Mouse (Mus musculus) layer of hippocampus, adult 8-10 months (tissue): Measurements from ENCODE around the gene E2f4. TPM values are rescaled to one million over a fixed set of nuclear protein-coding genes. Genes with fewer than 3 reads are reported as not detected.

ENCODE experiments used
- DNase-seq, 2 experiments: peaks; one replicate each; pipeline ENCODE4 v3.0.0; 2022; ENCODE audit warnings: low spot score in 2 of 2
- microRNA-seq, 2 experiments: library from miRNA; unstranded; fragments of <30 nt; microRNA quantifications; one replicate each; pipeline ENCODE4 v1.2.0; 2022
- total RNA-seq, 4 experiments: library from RNA; stranded (reverse); gene quantifications; 2 replicates each; pipeline ENCODE4 v1.2.4; 2022

E2f4 gene
- total RNA-seq, 4 experiments from 2014 or later: 36.4 to 38.9 (median 37.6) TPM

DNA sequence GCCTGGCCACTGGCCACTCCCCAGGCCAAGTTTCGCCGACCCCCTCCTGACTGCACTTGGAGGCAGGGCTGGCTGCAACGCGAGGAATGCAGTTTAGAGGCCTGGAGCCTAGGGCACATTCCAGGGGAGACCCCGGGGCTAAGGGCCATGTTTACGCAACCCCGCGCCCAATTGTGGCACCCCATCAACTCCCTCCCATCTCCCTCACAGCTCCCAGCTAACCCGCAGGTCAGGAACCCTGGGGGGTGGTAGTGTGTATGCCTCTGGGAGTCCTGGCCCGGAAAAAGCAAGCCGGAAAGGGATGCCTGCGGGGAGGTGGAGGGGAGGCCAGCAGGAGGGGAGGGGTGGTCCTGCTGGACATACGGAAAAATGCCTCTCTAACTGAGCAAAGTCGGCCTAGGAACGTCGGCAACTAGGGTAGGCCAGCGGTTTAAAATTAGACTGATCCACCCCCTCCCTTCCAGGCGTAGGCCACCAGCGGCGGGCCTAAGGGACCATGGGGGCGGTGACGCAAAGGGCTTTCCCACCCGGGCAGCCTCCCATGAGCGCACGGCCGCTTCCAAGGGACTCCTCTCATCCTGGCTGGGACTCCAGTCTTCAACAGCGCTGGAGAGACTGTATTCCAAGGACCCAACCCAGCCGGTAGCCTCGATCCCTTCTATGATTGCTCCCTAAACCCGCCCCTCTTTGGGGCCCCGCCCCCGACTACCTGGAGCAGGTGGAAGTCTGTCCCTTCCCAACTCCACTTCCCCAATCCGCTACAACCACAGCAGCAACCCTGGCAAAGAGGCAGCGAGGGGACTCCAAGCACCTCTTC lies 49.4 kb downstream of the E2f4 start:
- no peak for DNase-seq

- DNase-seq: peak; percentile 71 to 77
Measured at GRCm38 (mm10) chr8:105347428-105348221, 50.2 kb downstream of the E2f4 start, which contains the start of gene Fhod1. Gene Fhod1, minus strand, starts transcription at chr8:105347953.

DNA sequence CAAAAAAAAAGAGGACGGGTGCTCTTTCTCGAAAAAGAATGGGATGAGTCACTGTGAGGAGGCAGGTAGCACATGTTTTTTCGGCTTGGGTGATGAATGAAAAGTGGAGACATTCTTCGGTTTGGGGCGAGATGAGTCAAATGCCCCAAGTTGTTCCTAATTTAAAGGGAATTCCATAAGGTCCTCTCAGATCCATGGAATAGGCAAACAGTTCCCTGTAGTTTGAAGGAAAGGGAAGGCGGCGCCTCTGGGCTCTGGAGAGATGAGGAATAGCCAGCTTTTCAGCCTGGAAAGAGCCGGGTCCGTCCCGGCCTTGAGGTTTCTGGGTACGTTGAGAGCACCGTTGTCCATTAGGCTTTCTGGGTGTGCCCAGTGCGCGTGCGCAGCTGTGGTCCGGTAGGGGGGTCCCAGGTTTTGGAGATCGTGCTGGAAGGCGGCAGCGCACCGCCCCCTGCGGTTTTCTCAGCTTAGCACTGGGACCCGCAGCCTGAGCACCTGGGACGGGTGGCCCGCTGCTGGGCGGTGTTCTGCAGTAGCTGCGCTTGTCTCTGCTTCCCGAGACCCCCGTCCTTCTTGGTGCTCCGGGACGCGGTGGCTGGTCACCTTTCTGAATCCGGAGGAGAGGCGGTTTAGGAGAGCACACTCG lies 51.1 kb downstream of the E2f4 start, which contains the start of gene Slc9a5:
Gene Slc9a5, plus strand, starts transcription at position 394 of the 646 bp plus-strand sequence.
- DNase-seq: peak in 1 of 2 experiments; percentile 42

DNA sequence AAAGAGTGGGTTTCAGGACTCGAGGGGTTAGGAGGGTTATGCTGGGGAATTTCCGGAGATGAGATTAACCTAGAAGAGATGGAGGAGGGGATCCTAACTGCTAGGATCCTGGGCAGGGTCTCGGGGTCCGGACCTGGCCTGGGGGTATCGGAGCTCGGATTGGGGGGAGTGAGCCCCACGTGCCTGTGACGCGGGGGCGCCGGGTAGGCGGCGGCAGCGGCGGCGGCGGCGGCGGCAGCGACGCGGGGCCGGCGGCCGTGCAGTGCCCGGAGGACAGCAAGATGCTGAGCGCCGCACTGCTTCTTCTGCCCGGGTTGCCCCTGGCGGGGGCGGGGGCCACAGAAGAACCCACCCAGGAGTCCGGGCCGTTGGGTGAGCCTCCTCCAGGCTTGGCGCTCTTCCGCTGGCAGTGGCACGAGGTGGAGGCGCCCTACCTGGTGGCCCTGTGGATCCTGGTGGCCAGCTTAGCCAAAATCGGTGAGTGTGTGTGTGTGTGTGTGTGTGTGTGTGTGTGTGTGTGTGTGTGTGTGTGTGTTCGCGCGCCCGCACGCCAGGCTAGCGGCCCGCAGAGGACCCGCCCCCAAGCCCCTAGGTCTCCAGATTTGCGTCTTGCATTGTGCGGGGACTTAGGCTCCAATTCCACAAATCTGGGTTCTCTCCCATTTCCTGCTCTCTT lies 51.8 kb downstream of the E2f4 start:
- DNase-seq: no peak

DNA sequence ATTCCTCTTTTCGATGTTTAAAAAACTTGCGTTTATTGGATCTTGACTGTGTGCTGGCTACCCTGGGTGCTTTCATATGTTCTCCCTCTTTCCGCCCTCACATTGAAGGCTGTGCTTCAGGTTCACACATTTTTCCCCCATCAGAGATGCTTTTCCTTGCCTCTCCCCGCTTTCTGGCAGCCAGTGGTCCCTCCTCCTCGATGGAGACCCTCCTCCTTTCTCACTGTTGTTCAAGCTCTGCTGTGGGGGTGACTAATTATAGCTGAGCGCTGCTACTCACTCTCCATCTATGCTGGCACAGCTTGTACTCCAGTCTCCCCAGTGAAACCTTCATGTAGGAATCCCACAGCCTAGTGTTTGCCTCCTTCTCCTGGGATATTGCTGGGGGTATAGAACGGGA lies 52.7 kb downstream of the E2f4 start:
- no peak for DNase-seq

DNA sequence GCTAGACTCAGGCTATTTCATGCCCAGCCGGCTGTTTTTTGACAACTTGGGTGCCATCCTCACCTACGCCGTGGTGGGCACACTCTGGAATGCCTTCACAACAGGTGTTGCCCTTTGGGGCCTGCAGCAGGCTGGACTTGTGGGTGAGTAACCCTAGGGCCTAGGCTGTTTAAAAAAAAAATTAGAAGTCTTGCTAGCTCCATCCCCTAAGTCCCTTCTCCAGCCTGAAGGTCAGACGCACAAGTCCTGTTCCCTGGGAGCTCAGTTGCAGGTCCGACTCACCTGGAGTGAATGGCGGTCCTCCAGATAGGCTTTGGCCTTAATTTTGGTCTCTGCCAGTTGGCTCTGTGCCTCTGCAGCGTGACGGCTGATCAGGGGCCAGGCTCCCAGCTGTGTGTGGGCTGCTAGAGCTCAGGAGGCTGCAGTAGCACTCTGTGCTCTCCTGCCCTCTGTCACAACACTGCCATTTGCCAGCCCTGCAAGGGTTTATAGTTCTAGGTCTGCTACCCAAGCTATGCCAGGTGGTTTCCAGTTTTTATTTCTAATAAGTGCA lies 56.2 kb downstream of the E2f4 start:
- DNase-seq: no peak

GRCm38 (mm10) chr8:105354549-105354948 lies 57.1 kb downstream of the E2f4 start:
- no peak for DNase-seq

Small RNAs within 50 kb of the gene (microRNA-seq; reads per million reads assigned to microRNA genes)
- gene Gm27320 (0 reads per million in 2 experiments), gene Mir328 (12,191 to 16,863 reads per million in 2 experiments)

Other genes with a start within 250 kb of the E2f4 start
- not detected for gene Ces3a, start 249.1 kb upstream of the E2f4 start, total RNA-seq
- gene Ces3b, start 213.9 kb upstream of the E2f4 start, total RNA-seq: not detected
- not detected for gene Ces4a, start 165.9 kb upstream of the E2f4 start, total RNA-seq
- 10 to 100 TPM; 19.5 to 27.1 (median 23.1) TPM for gene Cbfb, start 127.0 kb upstream of the E2f4 start, total RNA-seq
- gene D230025D16Rik, start 72.5 kb upstream of the E2f4 start, total RNA-seq: 10 to 100 TPM; 34.1 to 38.6 (median 36.6) TPM
- gene B3gnt9, start 42.5 kb upstream of the E2f4 start, total RNA-seq: 1 to 10 TPM; 3.0 to 4.0 (median 3.8) TPM
- gene Tradd, start 33.1 kb upstream of the E2f4 start, total RNA-seq: 10 to 100 TPM in 1 of 4 experiments, 1 to 10 TPM in 3; 9.2 to 10.1 (median 9.8) TPM
- gene Fbxl8, start 33.0 kb upstream of the E2f4 start, total RNA-seq: 1 to 10 TPM; 1.2 to 1.5 (median 1.5) TPM
- gene Hsf4, start 27.9 kb upstream of the E2f4 start, total RNA-seq: 10 to 100 TPM; 10.6 to 12.9 (median 12.0) TPM
- gene Nol3, start 21.5 kb upstream of the E2f4 start, total RNA-seq: 10 to 100 TPM in 2 of 4 experiments, 1 to 10 TPM in 2; 8.2 to 14.0 (median 11.6) TPM
- gene 4931428F04Rik, start 7.8 kb upstream of the E2f4 start, total RNA-seq: 10 to 100 TPM; 20.4 to 25.4 (median 21.7) TPM
- gene Exoc3l, start 1.6 kb upstream of the E2f4 start, total RNA-seq: 1 to 10 TPM in 2 of 4 experiments, under 1 TPM in 2; 0.89 to 2.1 (median 1.0) TPM
- gene Elmo3, start 7.9 kb downstream of the E2f4 start, total RNA-seq: 1 to 10 TPM in 2 of 4 experiments, under 1 TPM in 2; 0.63 to 2.3 (median 1.4) TPM
- 10 to 100 TPM in 1 of 4 experiments, 1 to 10 TPM in 3; 6.7 to 10.1 (median 8.7) TPM for gene Lrrc29, start 28.6 kb downstream of the E2f4 start, total RNA-seq
- gene Tmem208, start 28.7 kb downstream of the E2f4 start, total RNA-seq: 10 to 100 TPM; 40.2 to 47.2 (median 43.3) TPM
- 1 to 10 TPM; 2.4 to 6.3 (median 5.2) TPM for gene Fhod1, start 50.3 kb downstream of the E2f4 start, total RNA-seq
- 10 to 100 TPM; 13.9 to 15.4 (median 14.4) TPM for gene Slc9a5, start 51.2 kb downstream of the E2f4 start, total RNA-seq
- 1 to 10 TPM in 2 of 4 experiments, under 1 TPM in 2; 0.70 to 1.8 (median 0.95) TPM for gene Plekhg4, start 75.6 kb downstream of the E2f4 start, total RNA-seq
- not detected for gene Kctd19, start 115.8 kb downstream of the E2f4 start, total RNA-seq
- 1 to 10 TPM in 2 of 4 experiments, under 1 TPM in 2; 0.73 to 1.4 (median 1.1) TPM for gene Lrrc36, start 115.9 kb downstream of the E2f4 start, total RNA-seq
- 10 to 100 TPM; 42.2 to 55.5 (median 47.9) TPM for gene Tppp3, start 173.9 kb downstream of the E2f4 start, total RNA-seq
- gene Zdhhc1, start 199.2 kb downstream of the E2f4 start, total RNA-seq: 10 to 100 TPM; 35.1 to 41.2 (median 40.8) TPM
- not detected for gene Hsd11b2, start 221.1 kb downstream of the E2f4 start, total RNA-seq